Mouse (Mus musculus) heart, adult 2 months (tissue): ENCODE measurements around the gene Nek9.

ENCODE experiments used
- CTCF ChIP-seq: fragments of 200-600 bp; IDR thresholded peaks from 2 replicates; pipeline ENCODE4 v1.8.1; 2022; ENCODE audit warnings: antibody characterized with exemption, mild to moderate bottlenecking, moderate library complexity
- EP300 ChIP-seq: fragments of 200-500 bp; IDR thresholded peaks from 2 replicates; pipeline ENCODE4 v1.6.1; 2011; ENCODE audit warnings: low read depth, low read length, control low read depth; ENCODE audit not compliant: insufficient read depth

GRCm38 (mm10) chr12:85271132-85271842 lies 67.9 kb downstream of the Nek9 start:
- TF ChIP-seq EP300 (no peak), CTCF (0 out of 2 replicates have a peak, but pooled peaks have one; percentile 12)
